ENCODE assay signal across 25 mouse cellular contexts in genomic region chr3:50584323-50584722, GRCm38 (mm10).
DNase-seq lines count a peak whose midpoint lies in the region; ATAC-seq and TF ChIP-seq lines count a peak whose summit lies in the region.
"Had no signal": no experiment of that assay in that cellular context is flagged by ENCODE, and none has a peak within 500 bp of the region (broad histone marks: within the 10 kb centered on the region; RNA-seq: fewer than 3 reads in every experiment).

No protein-coding gene starts in this region.

- H3K9me3 ChIP-seq in MEL (replicated peaks; ENCODE audit: insufficient read depth, low read length), result no peaks in the 10 kb centered on the region
- H3K9me3 ChIP-seq: G1E had no signal

- TF ChIP-seq RAD21 in MEL (IDR thresholded peaks at IDR 0.05; ENCODE audit: low read depth, low read length), result no peak

- H3K27ac ChIP-seq in MEL (ENCODE audit: control insufficient read depth, low read depth, low read length), result peak overlapping the region; percentile 59
- no peak overlapping the region for H3K27ac ChIP-seq in left cerebral cortex, adult 2 months

- no peak overlapping the region for H3K4me3 ChIP-seq in MEL (ENCODE audit: control insufficient read depth in 1 of 2, insufficient read depth in 1 of 2, low read depth in 2 of 2, low read length in 2 of 2)
- no peak overlapping the region for H3K4me3 ChIP-seq in left cerebral cortex, adult 2 months

- H3K79me2 ChIP-seq in MEL (ENCODE audit: control insufficient read depth, insufficient read depth, low read length, poor library complexity), result no peaks in the 10 kb centered on the region

- no peak for TF ChIP-seq POLR2A in MEL (IDR thresholded peaks at IDR 0.05; ENCODE audit: control insufficient read depth in 1 of 2, insufficient read depth in 1 of 2, low read depth in 1 of 2, low read length in 2 of 2, poor library complexity in 1 of 2)

- peak; percentile 76 for DNase-seq in 416B (ENCODE audit: low read depth)
- DNase-seq in MEL (ENCODE audit: low read depth, low spot score), result peak; percentile 70
- no peak for DNase-seq in thymus, postnatal 4 days
- DNase-seq in cerebellum, adult 11-12 months, result no peak
- no peak for DNase-seq in left cerebral cortex, adult 2 months (ENCODE audit: extremely low spot score in 1 of 2, low spot score in 2 of 2)
- no peak for DNase-seq in adrenal gland, adult (ENCODE audit: inconsistent age in 2 of 2, low spot score in 1 of 2)
- DNase-seq: adrenal gland, adult 2 months; adrenal gland, adult 8-10 months; adrenal gland, postnatal 10 days; adrenal gland, postnatal 14 days; adrenal gland, postnatal 25 days; adrenal gland, postnatal 36 days; B cell, adult 2 months; cerebellum, adult 11 months; cerebellum, adult 18-20 months; cerebellum, adult 2 months; cerebellum, adult 8-10 months; cerebellum, adult 9-10 months had no signal

- TF ChIP-seq EP300 in MEL (IDR thresholded peaks at IDR 0.05; ENCODE audit: low read depth in 1 of 2, low read length in 2 of 2), result peak; percentile 76 to 89; a peak in 3 of 4 replicates

- no peaks in the 10 kb centered on the region for H3K27me3 ChIP-seq in MEL (ENCODE audit: control insufficient read depth in 1 of 2, insufficient read depth in 2 of 2, low read length in 2 of 2)
- H3K27me3 ChIP-seq: CH12.LX, Patski had no signal

- H3K9ac ChIP-seq in MEL (ENCODE audit: control insufficient read depth, low read depth, low read length, poor library complexity, severe bottlenecking), result no peak overlapping the region

- no peak for TF ChIP-seq CTCF in MEL (IDR thresholded peaks at IDR 0.05 in 2 of 3, conservative IDR thresholded peaks at IDR 0.05 in 1 of 3; ENCODE audit: control insufficient read depth in 1 of 3, insufficient read depth in 1 of 3, low read depth in 2 of 3, low read length in 3 of 3, poor library complexity in 1 of 3, severe bottlenecking in 1 of 3)
- TF ChIP-seq CTCF in left cerebral cortex, adult 2 months (IDR thresholded peaks at IDR 0.05), result no peak

- peaks cover 0 to 26% of the 10 kb centered on the region in 2 experiments; a peak in 2 of 4 replicates for H3K36me3 ChIP-seq in MEL (ENCODE audit: control insufficient read depth in 1 of 2, insufficient read depth in 2 of 2, low read length in 2 of 2)
- H3K36me3 ChIP-seq: G1E had no signal

- H3K4me1 ChIP-seq in MEL (ENCODE audit: control insufficient read depth in 1 of 2, insufficient read depth in 2 of 2, low read length in 2 of 2), result peaks cover 2 to 18% of the 10 kb centered on the region in 2 experiments; a peak in 3 of 4 replicates

- ATAC-seq in granulocyte monocyte progenitor cell, adult 5-6 weeks (replicated peaks; ENCODE audit: poor library complexity, severe bottlenecking), result 0 out of 2 replicates have a peak, but pooled peaks have one; percentile 28
- ATAC-seq in megakaryocyte, adult 5-6 weeks (ENCODE audit: poor library complexity, severe bottlenecking), result 0 out of 2 replicates have a peak, but pooled peaks have one; percentile 26
- ATAC-seq: activated CD4-positive, CD25-positive, alpha-beta regulatory T cell, adult 4 months; CD4-positive, CD25-positive, alpha-beta regulatory T cell, adult 4 months; Patski had no signal

- intact Hi-C loops in left cerebral cortex, adult 2 months (cut with DNase I), result no loop called here

TF ChIP-seq in MEL, 35 proteins besides CTCF, POLR2A, EP300 and RAD21:
- no peak for TF ChIP-seq SMC3 (IDR thresholded peaks at IDR 0.05; ENCODE audit: low read depth, low read length)
- TF ChIP-seq ZNF384 (IDR thresholded peaks at IDR 0.05; ENCODE audit: low read depth, low read length), result peak; percentile 69
- peak; percentile 56; the same call in 1 of the 2 replicates for TF ChIP-seq SIN3A (IDR thresholded peaks at IDR 0.05; ENCODE audit: low read length)
- TF ChIP-seq ETS1 (IDR thresholded peaks at IDR 0.05; ENCODE audit: low read depth, low read length), result peak; percentile 67
- peak; percentile 33; the same call in 1 of the 2 replicates for TF ChIP-seq TCF12 (IDR thresholded peaks at IDR 0.05; ENCODE audit: low read depth, low read length)
- peak; percentile 54 for TF ChIP-seq GATA1 (IDR thresholded peaks at IDR 0.05; ENCODE audit: low read depth, low read length)
- TF ChIP-seq RCOR1 (IDR thresholded peaks at IDR 0.05; ENCODE audit: low read depth, low read length), result no peak
- no peak for TF ChIP-seq TAL1 (IDR thresholded peaks at IDR 0.05; ENCODE audit: low read length)
- peak; percentile 26; the same call in 1 of the 2 replicates for TF ChIP-seq TBP (IDR thresholded peaks at IDR 0.05; ENCODE audit: low read depth, low read length)
- TF ChIP-seq MYB (IDR thresholded peaks at IDR 0.05; ENCODE audit: low read depth, low read length), result peak; percentile 61; the same call in 1 of the 2 replicates

Comparison
In these comparisons a context has a peak if more than half of its experiments do, and no peak if none do; other contexts are left out.
1. DNase-seq: peak in 416B (single experiment) and MEL (single experiment); none in thymus, postnatal 4 days (single experiment), cerebellum, adult 11-12 months (single experiment), left cerebral cortex, adult 2 months (0 of 2) and adrenal gland, adult (0 of 2).